Mouse (Mus musculus) megakaryocyte, embryonic 14.5 days (primary cell): ENCODE measurements around the gene Asgr1. TPM values are rescaled to one million over a fixed set of nuclear protein-coding genes. Genes with fewer than 3 reads are reported as not detected.
"Not testable (repeated sequence)": the region's sequence is repeated elsewhere in the genome, so short reads cannot be mapped to it uniquely, and the experiment has no call there.

Experiments
- H3K27me3 ChIP-seq: replicated peaks from 2 replicates; pipeline ENCODE3; 2012; ENCODE audit warnings: inconsistent platforms
- H3K36me3 ChIP-seq: replicated peaks from 2 replicates; pipeline ENCODE3; 2012; ENCODE audit warnings: low read length, inconsistent platforms, mixed read lengths
- H3K4me1 ChIP-seq: 2 replicates; pipeline ENCODE4 v1.6.1; 2012; ENCODE audit warnings: inconsistent platforms
- H3K4me3 ChIP-seq: replicated peaks from 2 replicates; pipeline ENCODE3; 2012; ENCODE audit warnings: moderate library complexity, mild to moderate bottlenecking, inconsistent platforms
- H3K9me3 ChIP-seq: 2 replicates; pipeline ENCODE4 v1.6.1; 2012; ENCODE audit warnings: inconsistent platforms
- FLI1 ChIP-seq: IDR thresholded peaks from 2 replicates; pipeline ENCODE4 v1.6.1; 2012; ENCODE audit warnings: low read length, inconsistent platforms, mixed read lengths
- GATA1 ChIP-seq: IDR thresholded peaks from 3 replicates; pipeline ENCODE4 v1.6.1; 2012; ENCODE audit warnings: mixed read lengths, low read length, inconsistent platforms, borderline replicate concordance
- polyA plus RNA-seq: library from polyadenylated mRNA; stranded (reverse); fragments of >175 nt; gene quantifications from 2 replicates; pipeline ENCODE4 v1.2.3, GENCODE M21; 2012; ENCODE audit warnings: low replicate concordance; ENCODE audit not compliant: insufficient read depth

The Asgr1 gene
- 0.36 TPM in 1 of 2 replicates, not detected in the other for polyA plus RNA-seq

DNA sequence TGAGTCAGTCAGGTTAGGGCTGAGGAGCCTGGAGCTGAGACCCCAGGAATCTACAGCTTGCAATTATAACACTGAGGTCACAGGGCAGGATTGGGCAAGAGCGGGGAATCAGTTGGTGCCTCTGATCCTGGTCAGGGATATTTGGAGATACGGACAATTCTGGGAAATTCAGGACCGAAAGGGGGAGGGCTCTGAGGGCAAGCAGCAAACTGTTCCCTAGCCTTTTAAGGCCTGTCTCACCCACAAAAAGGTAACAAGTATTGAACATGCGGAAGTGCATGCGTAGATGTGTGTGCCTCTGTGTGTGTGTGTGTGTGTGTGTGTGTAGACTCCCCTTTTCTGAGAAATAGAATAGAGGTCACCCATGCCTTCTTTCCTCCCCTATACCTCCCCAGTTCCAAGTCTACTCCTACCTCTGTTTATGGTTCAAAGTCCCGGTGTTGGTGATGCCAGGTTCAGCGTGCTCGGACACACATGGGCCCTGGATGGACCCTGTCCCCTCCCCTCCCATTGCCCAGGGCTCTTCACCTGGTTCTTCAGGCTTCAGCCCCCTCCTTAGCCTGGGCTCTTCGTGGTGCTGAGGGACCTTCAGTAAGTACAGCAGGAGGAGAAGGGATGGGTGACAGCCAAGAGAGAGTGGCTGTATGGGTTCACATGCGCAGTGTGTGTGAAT lies at the start of gene Asgr1:
Asgr1 (plus strand) TSS at position 188 of the 673 bp plus-strand sequence.
- Histone ChIP-seq H3K36me3 (no peaks in the 10 kb centered on the region), H3K4me1 (peaks cover 4% of the 10 kb centered on the region), H3K9me3 (no peaks in the 10 kb centered on the region), H3K4me3 (no peak within 1 kb of the TSS), H3K27me3 (peaks cover 70% of the 10 kb centered on the region)
- TF ChIP-seq GATA1: no peak
- no peak for TF ChIP-seq FLI1

- H3K27me3 ChIP-seq: no peaks in the 10 kb centered on the region
- H3K36me3 ChIP-seq: peaks cover 68% of the 10 kb centered on the region
- H3K4me1 ChIP-seq: peaks cover 47% of the 10 kb centered on the region
- no peaks in the 10 kb centered on the region for H3K9me3 ChIP-seq
- H3K4me3 ChIP-seq: no peak overlapping the region
- TF ChIP-seq GATA1: no peak
- no peak for TF ChIP-seq FLI1
These were observed 48.4 kb upstream of the Asgr1 start for GRCm38 (mm10) chr11:70005521-70005920.

DNA sequence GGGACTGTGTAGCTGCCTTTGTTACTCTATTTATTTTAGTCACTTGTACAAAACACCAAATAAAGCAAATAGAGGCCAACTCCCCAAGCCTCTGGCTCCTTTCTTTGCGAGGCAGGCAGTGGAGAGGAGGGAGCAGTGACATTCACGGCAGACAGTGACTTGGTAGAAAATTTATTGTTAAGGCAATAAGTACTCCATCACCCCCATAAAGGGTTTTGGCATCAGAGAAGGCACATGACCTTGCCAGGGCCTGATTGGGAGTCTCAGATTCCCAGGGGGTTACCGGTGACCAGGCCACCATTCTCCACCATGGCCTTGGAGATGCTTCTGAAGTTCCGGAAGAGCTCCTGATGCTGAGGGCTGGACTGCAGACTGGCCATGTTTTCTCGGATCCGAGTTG lies 43.9 kb upstream of the Asgr1 start:
- no peak overlapping the region for H3K4me3 ChIP-seq
- H3K27me3 ChIP-seq: no peaks in the 10 kb centered on the region
- peaks cover 92% of the 10 kb centered on the region for H3K36me3 ChIP-seq
- no peaks in the 10 kb centered on the region for H3K9me3 ChIP-seq
- H3K4me1 ChIP-seq: peaks cover 32% of the 10 kb centered on the region
- TF ChIP-seq FLI1 (no peak), GATA1 (no peak)

DNA sequence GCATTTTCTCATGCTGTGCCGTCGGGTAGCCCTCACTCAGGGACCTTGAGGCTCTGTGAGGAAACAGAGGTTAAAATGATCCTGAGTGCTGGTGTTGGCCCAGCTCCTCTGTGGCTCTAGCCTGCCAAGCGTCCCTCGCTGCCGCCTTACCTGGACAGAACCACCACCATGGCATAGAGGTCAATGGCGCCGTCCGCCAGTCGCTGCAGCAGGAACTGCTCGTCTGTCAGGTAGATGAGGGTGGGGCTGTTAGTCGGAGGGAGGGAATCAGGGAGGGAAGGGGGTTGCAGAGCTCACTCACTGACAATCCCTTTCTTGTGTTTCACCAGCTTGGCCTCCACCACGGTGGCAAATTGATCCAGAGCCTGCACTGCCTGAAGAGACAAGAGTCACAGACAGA lies 43.3 kb upstream of the Asgr1 start:
- Histone ChIP-seq H3K36me3 (peaks cover 87% of the 10 kb centered on the region), H3K4me1 (peaks cover 34% of the 10 kb centered on the region), H3K9me3 (no peaks in the 10 kb centered on the region), H3K4me3 (no peak overlapping the region), H3K27me3 (no peaks in the 10 kb centered on the region)
- no peak for TF ChIP-seq GATA1

GRCm38 (mm10) chr11:70010961-70011360 lies 42.9 kb upstream of the Asgr1 start:
- H3K27me3 ChIP-seq: no peaks in the 10 kb centered on the region
- TF ChIP-seq GATA1: no peak
- no peak for TF ChIP-seq FLI1
- peaks cover 83% of the 10 kb centered on the region for H3K36me3 ChIP-seq
- peaks cover 34% of the 10 kb centered on the region for H3K4me1 ChIP-seq
- H3K4me3 ChIP-seq: no peak overlapping the region
- no peaks in the 10 kb centered on the region for H3K9me3 ChIP-seq

DNA sequence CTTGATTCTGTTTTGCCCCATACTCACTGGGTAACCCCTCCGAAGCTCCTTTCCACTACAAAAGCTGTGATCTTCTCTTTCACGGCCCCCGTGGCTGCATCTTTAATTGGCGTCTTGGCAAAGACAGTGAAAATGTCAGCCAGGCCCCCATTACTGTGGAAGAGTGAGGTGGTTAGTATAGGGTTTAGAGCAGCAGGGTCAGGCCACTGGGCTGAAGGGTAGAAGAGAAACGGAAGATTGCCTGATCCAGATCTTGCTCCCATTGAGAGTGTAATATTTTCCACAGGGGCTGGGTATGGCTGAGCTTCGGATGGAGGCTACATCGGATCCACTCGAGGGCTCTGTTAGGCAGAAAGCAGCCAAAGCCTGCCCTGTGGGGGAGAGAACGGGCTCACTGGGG lies 41.0 kb upstream of the Asgr1 start:
- Histone ChIP-seq H3K4me3 (no peak overlapping the region), H3K9me3 (no peaks in the 10 kb centered on the region), H3K4me1 (peaks cover 45% of the 10 kb centered on the region), H3K27me3 (no peaks in the 10 kb centered on the region), H3K36me3 (peaks cover 63% of the 10 kb centered on the region)
- TF ChIP-seq FLI1 (no peak), GATA1 (no peak)

DNA sequence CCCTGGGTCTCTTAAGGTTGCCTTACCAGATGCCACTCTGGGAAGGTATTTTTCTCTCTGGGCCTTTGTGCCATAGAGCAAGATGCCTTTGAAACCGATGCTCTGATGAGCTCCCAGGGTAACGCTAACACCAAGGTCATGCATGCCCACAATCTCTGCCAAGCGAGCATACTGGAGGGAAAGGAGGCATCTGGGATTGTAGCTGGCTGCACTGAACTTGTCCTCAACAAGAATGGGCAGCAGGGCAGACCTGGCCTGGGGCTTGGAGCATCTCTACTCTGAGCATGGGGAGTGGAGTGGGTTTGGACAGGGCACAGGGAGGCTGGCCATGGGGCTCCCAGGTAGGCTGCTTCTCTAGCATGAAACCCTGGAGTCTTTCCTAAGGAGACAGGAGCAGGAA lies 40.5 kb upstream of the Asgr1 start:
- H3K4me1 ChIP-seq: peaks cover 50% of the 10 kb centered on the region
- H3K9me3 ChIP-seq: no peaks in the 10 kb centered on the region
- H3K36me3 ChIP-seq: peaks cover 59% of the 10 kb centered on the region
- TF ChIP-seq FLI1 (no peak), GATA1 (no peak)
- H3K4me3 ChIP-seq: no peak overlapping the region
- H3K27me3 ChIP-seq: no peaks in the 10 kb centered on the region

DNA sequence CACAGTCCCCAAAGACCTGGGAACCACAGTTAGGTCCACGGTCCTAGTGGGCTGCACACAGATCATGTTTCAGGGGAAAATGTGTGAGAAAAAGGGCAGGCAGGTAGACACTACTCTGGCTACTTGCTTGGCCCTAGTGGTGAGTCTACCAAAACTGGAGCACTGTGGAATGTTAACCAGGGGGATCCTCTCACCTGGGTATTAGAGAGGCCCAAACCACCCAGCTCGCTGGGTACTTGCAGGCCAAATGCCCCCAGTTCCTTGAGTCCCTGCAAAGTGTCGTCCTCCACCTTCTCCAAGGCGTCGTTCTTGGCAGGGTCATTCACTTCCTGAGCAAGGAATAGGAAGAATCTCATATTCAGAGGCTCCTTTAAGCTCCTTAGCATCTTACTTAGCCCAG lies 39.8 kb upstream of the Asgr1 start:
- Histone ChIP-seq H3K4me1 (peaks cover 56% of the 10 kb centered on the region), H3K27me3 (no peaks in the 10 kb centered on the region), H3K9me3 (no peaks in the 10 kb centered on the region), H3K36me3 (peaks cover 52% of the 10 kb centered on the region), H3K4me3 (no peak overlapping the region)
- TF ChIP-seq FLI1 (no peak), GATA1 (no peak)

DNA sequence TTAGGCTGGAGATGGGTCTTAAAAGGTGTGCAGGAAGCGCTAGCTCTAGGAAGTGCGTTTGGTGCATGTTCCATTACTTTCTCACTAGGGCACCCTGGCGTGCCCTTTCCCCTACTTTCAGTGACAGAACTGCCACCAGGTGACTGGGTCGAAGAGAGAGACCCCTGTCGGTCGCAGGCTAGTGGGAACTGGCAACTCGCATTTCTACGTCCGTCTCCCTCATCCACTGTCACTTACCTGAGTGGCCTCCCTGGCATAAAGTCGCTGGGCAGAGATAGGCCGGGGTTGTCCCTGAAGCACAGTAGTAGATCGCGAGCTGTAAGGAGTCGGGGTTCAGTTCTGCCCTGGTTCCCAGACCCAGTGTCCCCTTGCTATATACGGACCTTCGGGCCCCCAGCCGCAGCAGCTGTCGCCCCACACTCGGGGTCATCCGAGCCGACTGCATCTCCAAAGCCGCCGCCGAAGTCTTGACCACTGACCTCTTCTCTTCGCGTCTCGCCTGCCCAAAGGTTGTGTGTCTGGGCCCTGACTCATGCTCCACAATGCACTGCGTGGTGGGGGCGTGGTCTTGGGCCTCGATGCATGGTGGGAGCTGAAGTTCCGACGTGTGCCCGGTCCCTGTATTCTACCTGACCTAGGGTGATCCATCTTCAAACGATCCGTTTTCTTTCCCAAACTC lies 38.9 kb upstream of the Asgr1 start, which contains the start of gene Acadvl:
Acadvl (minus strand) TSS at position 532 of the 679 bp plus-strand sequence.
- Histone ChIP-seq H3K27me3 (no peaks in the 10 kb centered on the region), H3K9me3 (no peaks in the 10 kb centered on the region), H3K4me1 (peaks cover 66% of the 10 kb centered on the region), H3K36me3 (peaks cover 42% of the 10 kb centered on the region), H3K4me3 (peak within 1 kb of the TSS; percentile 93)
- TF ChIP-seq GATA1: no peak
- no peak for TF ChIP-seq FLI1

GRCm38 (mm10) chr11:70015677-70016076 lies 38.2 kb upstream of the Asgr1 start:
- Histone ChIP-seq H3K4me3 (peak overlapping the region; percentile 93), H3K9me3 (no peaks in the 10 kb centered on the region), H3K27me3 (no peaks in the 10 kb centered on the region), H3K36me3 (peaks cover 36% of the 10 kb centered on the region), H3K4me1 (peaks cover 73% of the 10 kb centered on the region)
- no peak for TF ChIP-seq FLI1
- no peak for TF ChIP-seq GATA1

DNA sequence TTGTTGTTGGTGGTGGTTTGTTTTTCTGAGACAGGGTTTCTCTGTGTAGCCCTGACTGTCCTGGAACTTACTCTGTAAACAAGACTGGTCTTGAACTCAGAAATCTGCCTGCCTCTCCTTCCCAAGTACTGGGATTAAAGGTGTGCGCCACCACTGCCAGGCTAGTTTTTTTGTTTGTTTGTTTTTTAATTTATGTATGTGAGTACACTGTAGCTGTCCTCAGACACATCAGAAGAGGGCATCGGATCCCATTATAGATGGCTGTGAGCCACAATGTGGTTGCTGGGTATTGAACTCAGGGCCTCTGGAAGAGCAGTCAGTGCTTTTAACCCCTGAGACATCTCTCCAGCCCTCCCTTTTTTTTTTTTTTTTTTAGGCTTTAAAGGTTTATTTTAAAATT lies 37.7 kb upstream of the Asgr1 start:
- H3K9me3 ChIP-seq, H3K4me3 ChIP-seq, H3K27me3 ChIP-seq: not testable (repeated sequence)
- peaks cover 78% of the 10 kb centered on the region for H3K4me1 ChIP-seq
- H3K36me3 ChIP-seq: peaks cover 31% of the 10 kb centered on the region
